Mouse (Mus musculus): ENCODE results near the gene Yap1. TPM values are rescaled to one million over a fixed set of nuclear protein-coding genes. Genes with fewer than 3 reads are reported as not detected.
"Not testable (repeated sequence)": the region's sequence is repeated elsewhere in the genome, so short reads cannot be mapped to it uniquely, and the experiment has no call there.

The Yap1 gene
- total RNA-seq, 2 experiments from 2014 or later, result 63.6 to 70.5 TPM

GRCm38 (mm10) chr9:7929552-7929951 is 74.8 kb downstream of the Yap1 start:
- intact Hi-C loops (cut with DNase I), result no loop called here
- peak; percentile 53 to 55 for DNase-seq

- intact Hi-C loops (cut with DNase I), result no loop called here
Measured at GRCm38 (mm10) chr9:7928866-7929265, 75.5 kb downstream of the Yap1 start.

GRCm38 (mm10) chr9:7928207-7928793 is 76.1 kb downstream of the Yap1 start:
- DNase-seq, result no peak
- intact Hi-C loops (cut with DNase I), result no loop called here

More at GRCm38 (mm10) chr9:7928866-7929265, 75.5 kb downstream of the Yap1 start:
- DNase-seq, result no peak

- intact Hi-C loops (cut with DNase I), result loop anchor here (5.0 kb wide), 1 partner anchor 87 kb away; the partner anchor contains the start of gene Yap1
- DNase-seq, result no peak
Measured at GRCm38 (mm10) chr9:7914925-7915324, 89.5 kb downstream of the Yap1 start.

- peak; percentile 56 to 58 for DNase-seq
- intact Hi-C loops (cut with DNase I), result loop anchor here (5.0 kb wide), 1 partner anchor 88 kb away; the partner anchor contains the start of gene Yap1
Measured at GRCm38 (mm10) chr9:7914487-7914886, 89.9 kb downstream of the Yap1 start.

GRCm38 (mm10) chr9:7913953-7914352 is 90.4 kb downstream of the Yap1 start:
- peak; percentile 8 to 21 for DNase-seq
- intact Hi-C loops (cut with DNase I), result loop anchor here (5.0 kb wide), 1 partner anchor 88 kb away; the partner anchor contains the start of gene Yap1

GRCm38 (mm10) chr9:7907351-7907985 is 96.9 kb downstream of the Yap1 start:
- intact Hi-C loops (cut with DNase I), result loop anchor here (10.0 kb wide), 1 partner anchor 167 kb away; no protein-coding TSS in a partner anchor
- DNase-seq, result no peak

- DNase-seq, result no peak
- intact Hi-C loops (cut with DNase I), result loop anchor here (10.0 kb wide), 1 partner anchor 168 kb away; no protein-coding TSS in a partner anchor
Measured at GRCm38 (mm10) chr9:7906564-7906963, 97.8 kb downstream of the Yap1 start.

GRCm38 (mm10) chr9:7903825-7904224 is 100.6 kb downstream of the Yap1 start:
- intact Hi-C loops (cut with DNase I), result loop anchor here (10.0 kb wide), 1 partner anchor 171 kb away; no protein-coding TSS in a partner anchor
- no peak for DNase-seq

GRCm38 (mm10) chr9:7903262-7903661 is 101.1 kb downstream of the Yap1 start:
- DNase-seq, result no peak
- intact Hi-C loops (cut with DNase I), result loop anchor here (10.0 kb wide), 1 partner anchor 172 kb away; no protein-coding TSS in a partner anchor

GRCm38 (mm10) chr9:7902311-7902710 is 102.1 kb downstream of the Yap1 start:
- intact Hi-C loops (cut with DNase I), result loop anchor here (10.0 kb wide), 1 partner anchor 172 kb away; no protein-coding TSS in a partner anchor
- DNase-seq, result no peak

- DNase-seq, result no peak
- intact Hi-C loops (cut with DNase I), result loop anchor here (10.0 kb wide), 1 partner anchor 174 kb away; no protein-coding TSS in a partner anchor
Measured at GRCm38 (mm10) chr9:7900965-7901364, 103.4 kb downstream of the Yap1 start.

- DNase-seq, result peak; percentile 74 to 84
- intact Hi-C loops (cut with DNase I), result loop anchor here (1.0 kb wide), 2 partner anchors 183 to 294 kb away; no protein-coding TSS in a partner anchor
Measured at GRCm38 (mm10) chr9:7897502-7897901, 106.9 kb downstream of the Yap1 start.

GRCm38 (mm10) chr9:7891796-7892195 is 112.6 kb downstream of the Yap1 start:
- DNase-seq; intact Hi-C loops (cut with DNase I): not testable (repeated sequence)

GRCm38 (mm10) chr9:7891177-7891576 is 113.2 kb downstream of the Yap1 start:
- intact Hi-C loops (cut with DNase I), result no loop called here
- DNase-seq, result no peak

- intact Hi-C loops (cut with DNase I), result no loop called here
- no peak for DNase-seq
Measured at GRCm38 (mm10) chr9:7884346-7884745, 120.0 kb downstream of the Yap1 start.

- intact Hi-C loops (cut with DNase I), result no loop called here
- DNase-seq, result no peak
Measured at GRCm38 (mm10) chr9:7882304-7882865, 122.0 kb downstream of the Yap1 start.
